Mouse (Mus musculus): ENCODE measurements around the gene Gm11595. TPM values are rescaled to one million over a fixed set of nuclear protein-coding genes. Genes with fewer than 3 reads are reported as not detected.
"Not testable (repeated sequence)": the region's sequence is repeated elsewhere in the genome, so short reads cannot be mapped to it uniquely, and the experiment has no call there.

Gene Gm11595
- not detected for polyA plus RNA-seq (2017; shearing (Covaris generic))

GRCm38 (mm10) chr11:99772813-99773212 lies at the start of gene Gm11595:
Gene Gm11595 (minus strand): TSS chr11:99772913.
- ATAC-seq, result not testable (repeated sequence)

- ATAC-seq, result not testable (repeated sequence)
Observed at GRCm38 (mm10) chr11:99815566-99815965, 42.9 kb upstream of the Gm11595 start, which contains the start of gene Gm11564. Gene Gm11564 (minus strand): TSS chr11:99815666.

- ATAC-seq, result not testable (repeated sequence)
Observed at GRCm38 (mm10) chr11:99809792-99810191, 37.1 kb upstream of the Gm11595 start, which contains the start of gene Krtap4-13. Gene Krtap4-13 (minus strand): TSS chr11:99809892.

GRCm38 (mm10) chr11:99804346-99804745 lies 31.6 kb upstream of the Gm11595 start, which contains the start of gene Gm11554:
Gene Gm11554 (minus strand): TSS chr11:99804446.
- not testable (repeated sequence) for ATAC-seq

DNA sequence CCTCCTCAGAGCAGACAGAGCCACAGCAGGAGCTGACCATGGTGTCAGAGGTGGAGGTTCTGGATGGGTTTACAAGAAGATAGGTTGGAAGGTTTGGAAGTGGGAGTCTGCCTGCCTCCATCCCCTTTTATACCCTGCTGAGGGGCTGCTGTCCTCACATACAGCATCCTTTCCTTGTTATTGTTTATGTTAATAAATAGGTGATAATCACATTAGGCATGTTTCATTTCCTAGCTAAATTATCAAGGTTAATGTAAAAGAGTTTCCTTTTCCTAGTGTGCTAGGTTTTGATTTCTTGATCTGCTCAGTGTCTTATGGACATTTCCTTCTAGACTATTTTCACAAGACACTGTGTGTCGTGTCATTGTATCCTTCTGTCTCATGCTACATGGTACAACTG lies 26.1 kb upstream of the Gm11595 start, which contains the start of gene Gm11569:
Gene Gm11569, minus strand, starts transcription at position 101 of the 400 bp plus-strand sequence.
- ATAC-seq, result not testable (repeated sequence)

DNA sequence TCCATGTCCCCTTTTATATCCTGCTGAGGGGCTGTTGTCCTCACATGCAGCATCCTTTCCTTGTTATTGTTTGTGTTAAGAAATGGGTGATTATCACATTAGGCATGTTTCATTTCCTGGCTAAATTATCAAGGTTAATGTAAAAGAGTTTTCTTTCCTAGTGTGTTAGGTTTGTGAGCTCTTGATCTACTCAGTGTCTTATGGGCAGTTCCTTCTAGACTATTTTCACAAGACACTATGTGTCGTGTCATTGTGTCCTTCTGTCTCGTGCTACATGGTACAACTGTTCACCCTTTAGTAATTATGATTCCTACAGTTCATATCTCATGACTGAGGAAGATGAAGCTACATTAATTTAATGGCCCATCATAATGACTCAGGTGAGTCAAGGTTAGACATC lies 20.7 kb upstream of the Gm11595 start, which contains the start of gene Gm11596:
Gene Gm11596, minus strand, starts transcription at position 101 of the 400 bp plus-strand sequence.
- no peak for ATAC-seq

DNA sequence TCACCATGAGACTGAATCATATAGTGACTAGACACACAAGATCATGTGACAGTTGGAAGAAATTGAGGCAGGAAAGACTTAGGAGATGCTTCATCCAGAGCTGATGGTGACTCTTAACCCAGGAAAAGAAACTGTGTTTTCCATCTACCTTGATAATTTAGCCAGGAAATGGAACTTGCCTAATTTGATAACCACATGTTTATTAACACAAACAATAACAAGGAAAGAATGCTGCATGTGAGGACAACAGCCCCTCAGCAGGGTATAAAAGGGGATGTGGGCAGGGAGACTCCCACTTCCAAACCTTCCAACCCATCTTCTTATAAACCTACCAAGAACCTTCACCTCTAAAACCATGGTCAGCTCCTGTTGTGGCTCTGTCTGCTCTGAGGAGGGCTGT lies 12.2 kb upstream of the Gm11595 start, which contains the start of gene Krtap4-9:
Gene Krtap4-9, plus strand, starts transcription at position 301 of the 400 bp plus-strand sequence.
- not testable (repeated sequence) for ATAC-seq

DNA sequence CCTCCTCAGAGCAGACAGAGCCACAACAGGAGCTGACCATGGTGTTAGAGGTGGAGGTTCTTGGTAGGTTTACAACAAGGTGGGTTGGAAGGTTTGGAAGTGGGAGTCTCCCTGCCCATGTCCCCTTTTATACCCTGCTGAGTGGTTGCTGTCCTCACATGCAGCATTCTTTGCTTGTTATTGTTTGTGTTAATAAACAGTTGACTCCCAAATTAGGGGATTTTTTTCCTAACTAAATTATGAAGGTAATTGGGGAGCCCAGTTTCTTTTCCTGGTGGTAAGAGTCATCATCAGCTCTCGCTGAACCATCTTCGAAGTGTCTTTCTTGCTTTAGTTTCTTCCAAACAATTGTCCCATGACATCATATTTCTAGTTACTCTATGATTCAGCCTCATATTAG lies 7.9 kb upstream of the Gm11595 start, which contains the start of gene Krtap4-8:
Gene Krtap4-8, minus strand, starts transcription at position 101 of the 400 bp plus-strand sequence.
- no peak for ATAC-seq

GRCm38 (mm10) chr11:99778401-99778800 lies 5.7 kb upstream of the Gm11595 start:
- no peak for ATAC-seq

- no peak for ATAC-seq
Observed at GRCm38 (mm10) chr11:99768410-99768809, 4.3 kb downstream of the Gm11595 start.

- no peak for ATAC-seq
Observed at GRCm38 (mm10) chr11:99758877-99759276, 13.8 kb downstream of the Gm11595 start.

DNA sequence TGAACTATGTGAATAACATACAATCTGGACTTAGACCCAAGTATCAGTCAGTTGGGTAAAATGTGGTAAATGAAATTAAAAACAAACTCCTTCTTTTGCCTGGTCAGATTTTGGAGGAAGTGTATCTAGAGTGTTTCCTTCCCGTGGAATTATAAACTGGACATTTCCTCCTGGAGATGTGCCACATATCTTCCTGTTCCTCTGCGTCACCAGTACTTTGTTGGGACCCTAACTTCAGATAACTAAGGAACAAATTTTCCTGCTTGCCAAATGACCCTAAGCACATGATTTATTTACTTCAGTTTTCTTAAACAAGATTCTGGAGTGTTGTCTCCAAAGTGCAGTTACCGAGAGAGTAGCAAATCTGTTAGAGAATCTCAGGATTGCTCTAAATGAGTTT lies 28.7 kb downstream of the Gm11595 start:
- no peak for ATAC-seq

- ATAC-seq, result no peak
Observed at GRCm38 (mm10) chr11:99734190-99734589, 38.5 kb downstream of the Gm11595 start, which contains the start of gene Gm14180. Gene Gm14180 (minus strand): TSS chr11:99734290.

- ATAC-seq, result no peak
Observed at GRCm38 (mm10) chr11:99724061-99724460, 48.7 kb downstream of the Gm11595 start.

Other genes with a start within 250 kb of the Gm11595 start
- not detected for gene Krt40, start 229.8 kb downstream of the Gm11595 start, polyA plus RNA-seq (2017; shearing (Covaris generic))
- gene Krtap3-3, start 222.0 kb downstream of the Gm11595 start, polyA plus RNA-seq (2017; shearing (Covaris generic)), result not detected
- not detected for gene Krtap3-2, start 216.1 kb downstream of the Gm11595 start, polyA plus RNA-seq (2017; shearing (Covaris generic))
- not detected for gene Gm11939, start 213.4 kb downstream of the Gm11595 start, polyA plus RNA-seq (2017; shearing (Covaris generic))
- not detected for gene Krtap3-1, start 206.3 kb downstream of the Gm11595 start, polyA plus RNA-seq (2017; shearing (Covaris generic))
- not detected for gene Krtap1-5, start 191.9 kb downstream of the Gm11595 start, polyA plus RNA-seq (2017; shearing (Covaris generic))
- gene Krtap1-4, start 189.3 kb downstream of the Gm11595 start, polyA plus RNA-seq (2017; shearing (Covaris generic)), result not detected
- gene Krtap1-3, start 181.6 kb downstream of the Gm11595 start, polyA plus RNA-seq (2017; shearing (Covaris generic)), result not detected
- not detected for gene Krtap9-3, start 174.8 kb downstream of the Gm11595 start, polyA plus RNA-seq (2017; shearing (Covaris generic))
- not detected for gene Gm11938, start 169.6 kb downstream of the Gm11595 start, polyA plus RNA-seq (2017; shearing (Covaris generic))
- not detected for gene Gm11937, start 162.7 kb downstream of the Gm11595 start, polyA plus RNA-seq (2017; shearing (Covaris generic))
- gene Krtap2-4, start 158.1 kb downstream of the Gm11595 start, polyA plus RNA-seq (2017; shearing (Covaris generic)), result not detected
- gene Gm11562, start 152.5 kb downstream of the Gm11595 start, polyA plus RNA-seq (2017; shearing (Covaris generic)), result not detected
- gene Krtap4-1, start 144.7 kb downstream of the Gm11595 start, polyA plus RNA-seq (2017; shearing (Covaris generic)), result not detected
- not detected for gene Krtap4-2, start 137.8 kb downstream of the Gm11595 start, polyA plus RNA-seq (2017; shearing (Covaris generic))
- not detected for gene Krtap4-7, start 128.8 kb downstream of the Gm11595 start, polyA plus RNA-seq (2017; shearing (Covaris generic))
- gene Gm11555, start 122.7 kb downstream of the Gm11595 start, polyA plus RNA-seq (2017; shearing (Covaris generic)), result not detected
- gene Gm11563, start 114.0 kb downstream of the Gm11595 start, polyA plus RNA-seq (2017; shearing (Covaris generic)), result not detected
- gene Krtap4-6, start 107.0 kb downstream of the Gm11595 start, polyA plus RNA-seq (2017; shearing (Covaris generic)), result not detected
- gene Gm14190, start 82.2 kb downstream of the Gm11595 start, polyA plus RNA-seq (2017; shearing (Covaris generic)), result not detected
- gene Gm14180, start 38.6 kb downstream of the Gm11595 start, polyA plus RNA-seq (2017; shearing (Covaris generic)), result not detected
- gene Krtap4-8, start 7.8 kb upstream of the Gm11595 start, polyA plus RNA-seq (2017; shearing (Covaris generic)), result not detected
- gene Krtap4-9, start 12.3 kb upstream of the Gm11595 start, polyA plus RNA-seq (2017; shearing (Covaris generic)), result not detected
- gene Gm11596, start 20.6 kb upstream of the Gm11595 start, polyA plus RNA-seq (2017; shearing (Covaris generic)), result not detected
- gene Gm11569, start 26.0 kb upstream of the Gm11595 start, polyA plus RNA-seq (2017; shearing (Covaris generic)), result not detected
- not detected for gene Gm11554, start 31.5 kb upstream of the Gm11595 start, polyA plus RNA-seq (2017; shearing (Covaris generic))
- gene Krtap4-13, start 37.0 kb upstream of the Gm11595 start, polyA plus RNA-seq (2017; shearing (Covaris generic)), result not detected
- gene Gm11564, start 42.8 kb upstream of the Gm11595 start, polyA plus RNA-seq (2017; shearing (Covaris generic)), result not detected
- gene 2300003K06Rik, start 65.2 kb upstream of the Gm11595 start, polyA plus RNA-seq (2017; shearing (Covaris generic)), result not detected
- gene Krtap4-16, start 78.7 kb upstream of the Gm11595 start, polyA plus RNA-seq (2017; shearing (Covaris generic)), result not detected
- gene Gm11568, start 85.0 kb upstream of the Gm11595 start, polyA plus RNA-seq (2017; shearing (Covaris generic)), result not detected
- gene Gm11559, start 91.6 kb upstream of the Gm11595 start, polyA plus RNA-seq (2017; shearing (Covaris generic)), result not detected
- not detected for gene Krtap9-1, start 100.5 kb upstream of the Gm11595 start, polyA plus RNA-seq (2017; shearing (Covaris generic))
- gene Gm11567, start 106.3 kb upstream of the Gm11595 start, polyA plus RNA-seq (2017; shearing (Covaris generic)), result not detected
- gene Krtap31-1, start 135.0 kb upstream of the Gm11595 start, polyA plus RNA-seq (2017; shearing (Covaris generic)), result not detected
- gene Gm11565, start 141.8 kb upstream of the Gm11595 start, polyA plus RNA-seq (2017; shearing (Covaris generic)), result not detected
- not detected for gene Krtap31-2, start 163.4 kb upstream of the Gm11595 start, polyA plus RNA-seq (2017; shearing (Covaris generic))
- gene Krtap9-5, start 175.6 kb upstream of the Gm11595 start, polyA plus RNA-seq (2017; shearing (Covaris generic)), result not detected
- not detected for gene Krtap29-1, start 206.1 kb upstream of the Gm11595 start, polyA plus RNA-seq (2017; shearing (Covaris generic))
- gene Krtap16-1, start 213.7 kb upstream of the Gm11595 start, polyA plus RNA-seq (2017; shearing (Covaris generic)), result not detected
- not detected for gene Krtap17-1, start 221.1 kb upstream of the Gm11595 start, polyA plus RNA-seq (2017; shearing (Covaris generic))
- not detected for gene Krt33a, start 243.3 kb upstream of the Gm11595 start, polyA plus RNA-seq (2017; shearing (Covaris generic))